Mouse (Mus musculus) neural tube, embryonic 15.5 days (tissue): Measurements from ENCODE around the gene Gcnt7. TPM values are rescaled to one million over a fixed set of nuclear protein-coding genes. Genes with fewer than 3 reads are reported as not detected.

Experiments used
- polyA plus RNA-seq: library from polyadenylated mRNA; unstranded; fragments of >200 nt; fragmentation: Nextera tagmentation; extraction: Ambion mirVana; gene quantifications from 2 replicates; pipeline ENCODE4 v1.2.1, GENCODE M21; 2015

Gene Gcnt7
- polyA plus RNA-seq, 1 experiment from 2014 or later: 1.1 TPM

Other genes starting within 250 kb of the Gcnt7 start
- 0.26 and 0.28 TPM in 2 replicates for gene Mc3r, start 210.1 kb downstream of the Gcnt7 start, polyA plus RNA-seq
- gene Fam210b, start 113.0 kb downstream of the Gcnt7 start, polyA plus RNA-seq: 18.7 and 19.5 TPM in 2 replicates
- gene Aurka, start 88.1 kb downstream of the Gcnt7 start, polyA plus RNA-seq: 11.7 and 34.1 TPM in 2 replicates
- gene Cstf1, start 87.9 kb downstream of the Gcnt7 start, polyA plus RNA-seq: 22.4 and 27.5 TPM in 2 replicates
- 0.17 and 1.1 TPM in 2 replicates for gene Cass4, start 64.8 kb downstream of the Gcnt7 start, polyA plus RNA-seq
- 89.8 and 93.4 TPM in 2 replicates for gene Rtf2, start 18.0 kb downstream of the Gcnt7 start, polyA plus RNA-seq
- gene Fam209, start 13.9 kb upstream of the Gcnt7 start, polyA plus RNA-seq: not detected in 2 replicates
- gene Tfap2c, start 91.0 kb upstream of the Gcnt7 start, polyA plus RNA-seq: 0.26 and 0.64 TPM in 2 replicates